Mouse (Mus musculus) ovary, postnatal 10 days (tissue): ENCODE data around the gene Cfap77.

Source experiments
- DNase-seq: peaks from one replicate; pipeline ENCODE4 v3.0.0; 2022; ENCODE audit warnings: low spot score

Cfap77 gene

DNA sequence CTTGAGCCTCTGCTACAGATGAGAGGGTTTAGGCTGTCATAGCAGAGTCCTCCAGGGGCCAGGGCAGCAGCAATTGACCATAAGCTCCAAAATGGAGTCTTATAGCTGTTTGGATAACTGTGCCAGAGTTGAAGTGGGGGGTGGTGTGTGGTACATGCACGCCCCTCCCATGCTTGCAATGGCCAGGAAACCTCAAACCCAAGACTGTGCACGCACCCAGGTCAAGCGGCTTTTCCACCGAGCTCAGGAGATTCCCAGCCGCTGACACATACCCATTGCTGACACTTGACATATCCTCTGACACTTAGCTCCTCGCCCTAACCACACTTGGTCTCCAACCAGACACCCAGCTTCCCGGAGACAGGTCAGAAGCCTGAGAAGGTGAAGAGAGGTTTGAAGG lies 115.9 kb downstream of the Cfap77 start:
- no peak for DNase-seq

DNA sequence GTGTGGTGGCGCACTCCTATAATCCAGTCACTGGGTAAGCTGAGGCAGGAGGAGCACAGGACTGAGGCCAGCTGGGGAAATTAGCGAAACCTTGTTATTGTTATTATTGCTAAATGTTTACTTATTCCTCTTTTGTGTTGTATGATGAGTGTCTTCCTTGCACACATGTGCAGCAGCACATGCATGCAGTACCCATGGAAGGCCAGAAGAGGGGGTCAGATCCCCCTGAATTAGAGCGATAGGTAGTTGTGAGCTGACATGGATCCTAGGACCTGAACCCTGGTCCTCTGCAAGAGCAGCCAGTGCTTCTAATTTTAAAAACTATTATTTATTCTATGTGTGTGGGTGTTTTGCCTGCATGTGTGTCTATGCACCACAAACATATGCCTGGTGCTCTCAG lies 124.3 kb downstream of the Cfap77 start:
- DNase-seq, result no peak

DNA sequence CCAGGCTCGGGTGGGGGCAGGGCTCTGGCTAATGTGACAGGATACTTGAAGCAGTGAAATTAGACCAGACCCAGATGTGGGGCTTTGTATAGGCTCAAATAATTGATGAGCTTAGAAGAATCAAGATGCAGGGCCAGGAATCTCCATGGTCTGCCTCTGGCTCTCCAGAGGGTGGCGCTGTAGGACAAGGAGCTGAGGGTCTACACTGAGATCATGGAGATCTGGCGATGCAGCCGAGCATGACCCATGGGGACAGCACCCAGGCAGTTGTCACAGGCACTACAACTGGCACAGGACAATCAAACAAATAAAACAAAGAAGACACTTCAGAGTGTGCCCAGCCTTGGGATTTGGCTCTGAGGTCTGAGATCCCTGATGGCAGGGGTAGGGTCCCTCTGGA lies 131.0 kb downstream of the Cfap77 start:
- peak; percentile 46 for DNase-seq

DNA sequence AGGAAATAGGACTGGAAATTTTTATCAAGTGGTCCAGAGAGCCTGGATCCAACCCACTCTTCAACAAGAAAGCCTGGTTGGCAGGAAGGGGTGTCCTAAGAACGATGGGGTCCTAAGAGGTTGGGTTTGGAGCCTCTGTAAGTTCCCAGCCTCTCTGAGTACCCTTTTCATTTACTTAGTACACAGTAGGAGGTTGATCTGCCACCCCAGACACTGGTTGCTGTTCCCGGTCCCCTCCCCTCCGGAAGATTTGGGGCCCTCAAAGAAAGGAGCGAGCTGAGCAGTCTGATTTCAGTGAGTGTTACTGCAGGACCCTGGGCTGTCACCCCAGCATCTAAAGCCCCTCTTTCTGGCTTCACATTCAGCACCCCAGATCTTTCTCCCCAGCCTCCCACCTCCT lies 135.9 kb downstream of the Cfap77 start:
- DNase-seq, result no peak

DNA sequence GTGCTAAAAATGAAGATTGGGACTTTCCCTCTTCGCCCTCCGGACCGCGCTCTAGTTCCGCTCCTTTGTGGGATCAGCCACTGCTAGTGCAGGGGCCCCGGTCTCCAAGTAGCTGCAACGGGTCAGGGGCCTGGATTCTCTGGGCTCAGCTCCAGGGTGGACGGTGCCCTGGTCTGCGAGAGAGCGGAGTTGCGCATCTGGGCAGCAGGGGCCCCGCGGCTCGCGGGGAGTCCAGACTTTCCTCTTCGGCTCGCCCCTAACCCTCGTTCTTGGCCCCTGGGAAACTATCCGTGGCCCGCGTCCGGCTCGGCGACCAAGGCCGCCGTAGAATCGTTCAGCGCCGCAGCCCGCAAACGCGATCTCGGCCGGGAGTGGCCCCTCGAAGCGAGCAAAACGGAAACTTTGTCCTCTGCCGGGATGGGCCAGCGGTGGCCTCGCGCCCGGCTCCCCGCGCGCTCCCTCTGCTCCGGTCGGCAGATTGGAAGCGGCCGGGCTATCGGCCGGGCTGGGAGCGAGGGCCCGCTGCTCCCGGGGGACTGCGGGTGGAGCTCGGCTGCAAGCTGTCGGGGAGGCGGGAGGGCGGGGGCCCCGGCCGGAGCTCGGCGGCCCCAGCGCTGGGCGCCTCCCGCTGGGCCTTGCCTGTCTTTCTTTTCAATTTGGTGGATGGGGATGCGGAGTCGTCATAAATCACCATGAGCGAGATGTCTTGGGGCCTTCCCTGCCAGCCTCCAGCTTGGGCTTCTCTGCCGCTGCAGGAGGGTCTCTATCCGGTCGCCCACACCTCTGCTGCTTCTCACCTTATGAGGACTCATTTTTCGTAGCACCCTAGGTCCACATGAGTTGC lies 137.1 kb downstream of the Cfap77 start:
- DNase-seq, result no peak

DNA sequence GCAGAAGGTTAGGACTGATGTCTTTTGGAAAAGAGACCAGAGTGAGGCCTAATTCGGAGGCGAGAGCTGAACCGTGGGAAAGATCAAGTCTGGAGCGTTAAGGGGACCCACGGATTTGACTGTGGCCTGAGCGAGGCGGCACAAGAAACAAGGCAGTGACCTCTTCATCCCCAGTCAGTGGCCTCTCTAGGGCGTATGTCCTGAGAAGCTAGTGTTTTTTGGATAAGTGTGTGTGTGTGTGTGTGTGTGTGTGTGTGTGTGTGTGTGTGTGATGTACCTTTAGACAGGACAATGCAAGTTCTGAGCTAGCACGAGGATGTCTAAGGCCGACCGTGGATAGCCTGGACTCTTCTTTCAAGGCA lies 137.7 kb downstream of the Cfap77 start:
- DNase-seq, result no peak

DNA sequence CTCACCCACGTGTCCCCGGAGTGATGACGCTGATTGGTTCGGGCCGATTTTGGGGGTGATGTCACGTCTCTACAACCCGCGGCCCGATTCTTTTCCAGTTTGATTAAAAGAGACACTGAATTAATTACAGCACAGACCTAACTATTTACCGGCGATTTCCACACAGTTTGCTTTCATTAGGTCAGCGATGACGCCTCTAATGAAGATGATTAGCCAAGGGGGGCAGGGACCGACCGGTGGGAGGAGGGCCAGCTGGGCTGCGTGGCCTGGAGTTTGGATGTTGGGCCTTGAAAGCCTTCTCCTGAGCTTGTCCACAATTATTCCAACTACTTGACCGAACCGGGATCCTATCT lies 138.4 kb downstream of the Cfap77 start, which contains the start of gene Barhl1:
Gene Barhl1 (minus strand): TSS at position 156 of the 353 bp plus-strand sequence.
- DNase-seq, result no peak

DNA sequence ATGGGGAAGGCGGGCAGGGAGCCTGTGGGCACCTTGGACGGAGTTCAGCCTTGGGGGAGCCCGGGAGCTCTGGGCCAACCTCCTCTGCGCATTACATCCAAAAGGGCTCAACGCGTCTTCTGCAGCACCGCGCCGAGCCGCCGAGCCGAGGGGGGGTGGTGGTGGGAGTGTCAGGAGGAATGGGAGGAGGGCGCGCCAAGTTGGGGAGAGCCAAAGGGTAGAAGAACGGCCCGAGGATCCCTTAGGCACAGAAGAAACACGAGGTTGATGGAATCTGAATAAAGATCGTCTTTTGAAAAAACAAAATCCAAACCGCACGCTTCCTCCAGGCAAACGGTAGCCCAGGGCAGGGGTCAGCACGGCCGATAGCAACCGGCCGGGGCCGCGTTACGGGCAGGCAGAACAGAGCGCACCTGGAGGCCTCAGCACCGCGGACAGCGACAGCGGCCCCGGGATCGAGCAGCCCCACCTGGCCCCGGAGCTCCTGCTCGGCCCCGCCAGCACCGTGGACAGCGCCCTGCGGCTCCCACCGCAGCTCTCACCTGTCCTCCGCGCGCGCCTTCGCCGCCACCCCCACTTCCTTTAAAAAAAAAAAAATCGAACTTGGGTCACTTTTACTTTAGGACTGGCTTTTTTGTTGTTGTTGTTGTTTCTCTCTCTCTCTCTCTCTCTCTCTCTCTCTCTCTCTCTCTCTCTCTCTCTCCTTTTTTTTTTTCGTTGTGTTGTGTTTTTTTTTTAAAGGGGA lies 138.9 kb downstream of the Cfap77 start:
- peak; percentile 44 for DNase-seq

DNA sequence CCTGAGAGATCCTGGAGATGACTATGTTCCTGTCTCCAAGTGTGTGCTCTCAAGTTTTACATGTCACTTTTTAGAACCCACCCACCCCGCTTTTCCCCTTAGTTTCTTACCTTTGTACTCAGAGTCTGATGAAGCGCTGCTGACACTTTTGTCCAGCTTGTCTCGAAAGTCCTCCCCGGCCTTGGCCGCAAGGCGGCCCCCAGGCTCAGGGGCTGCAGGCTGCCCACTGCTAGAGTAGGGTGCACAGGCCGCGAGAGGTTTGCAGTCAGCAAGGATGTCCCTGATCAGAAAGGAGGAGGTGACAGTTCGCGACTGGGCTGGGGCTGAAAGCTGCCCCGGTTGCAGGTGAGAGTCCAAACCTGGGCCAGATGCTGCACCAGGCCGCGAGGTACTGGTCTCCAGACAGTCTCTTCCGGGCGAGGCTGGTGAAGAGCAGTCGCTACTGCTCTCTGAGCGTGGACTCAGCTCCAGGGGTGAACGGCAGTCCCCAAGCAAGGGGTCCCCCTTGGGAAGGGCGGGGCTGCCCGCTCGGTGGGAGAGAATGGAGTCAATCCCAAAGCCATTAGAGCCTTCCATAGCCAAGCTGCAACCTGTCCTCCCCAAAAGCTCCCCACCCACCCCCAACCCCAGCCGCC lies 139.6 kb downstream of the Cfap77 start:
- DNase-seq, result no peak

DNA sequence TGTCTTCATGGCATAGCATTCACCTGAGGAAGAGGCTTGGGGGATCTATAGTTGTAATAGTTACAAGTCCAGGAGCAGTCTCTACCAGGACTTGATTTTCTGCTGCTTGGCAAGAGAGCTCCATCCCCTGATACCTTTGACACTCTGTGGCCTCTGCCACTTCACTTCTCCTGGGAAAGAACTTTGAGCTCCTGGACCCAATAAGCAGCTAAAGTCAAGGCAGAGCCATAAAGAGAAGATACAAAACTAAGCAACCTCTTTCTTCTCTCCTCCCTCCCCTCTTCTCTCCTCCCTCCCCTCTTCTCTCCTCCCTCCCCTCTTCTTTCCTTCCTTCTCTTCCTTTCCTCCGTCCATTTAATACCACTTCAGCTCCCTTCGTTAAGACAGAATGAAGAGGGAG lies 140.7 kb downstream of the Cfap77 start:
- no peak for DNase-seq

DNA sequence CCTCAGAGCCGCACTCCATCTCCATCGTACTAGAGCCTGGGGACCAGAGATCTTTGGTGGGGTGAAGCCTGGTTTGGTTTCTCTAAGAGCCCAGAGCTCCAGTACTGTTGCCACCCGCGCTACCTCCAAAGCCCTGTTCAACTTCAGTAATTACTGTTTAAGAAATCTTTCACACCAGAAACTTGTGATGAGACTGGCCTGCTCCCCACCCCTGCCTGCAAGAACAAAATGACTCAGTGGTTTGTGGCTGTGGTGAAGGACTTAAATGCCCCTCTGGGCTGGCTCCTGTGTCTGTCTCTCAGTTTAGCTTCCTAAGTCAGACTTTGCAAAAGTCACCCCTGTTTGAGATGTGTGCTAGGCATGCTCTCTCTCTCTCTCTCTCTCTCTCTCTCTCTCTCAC lies 141.9 kb downstream of the Cfap77 start:
- no peak for DNase-seq

DNA sequence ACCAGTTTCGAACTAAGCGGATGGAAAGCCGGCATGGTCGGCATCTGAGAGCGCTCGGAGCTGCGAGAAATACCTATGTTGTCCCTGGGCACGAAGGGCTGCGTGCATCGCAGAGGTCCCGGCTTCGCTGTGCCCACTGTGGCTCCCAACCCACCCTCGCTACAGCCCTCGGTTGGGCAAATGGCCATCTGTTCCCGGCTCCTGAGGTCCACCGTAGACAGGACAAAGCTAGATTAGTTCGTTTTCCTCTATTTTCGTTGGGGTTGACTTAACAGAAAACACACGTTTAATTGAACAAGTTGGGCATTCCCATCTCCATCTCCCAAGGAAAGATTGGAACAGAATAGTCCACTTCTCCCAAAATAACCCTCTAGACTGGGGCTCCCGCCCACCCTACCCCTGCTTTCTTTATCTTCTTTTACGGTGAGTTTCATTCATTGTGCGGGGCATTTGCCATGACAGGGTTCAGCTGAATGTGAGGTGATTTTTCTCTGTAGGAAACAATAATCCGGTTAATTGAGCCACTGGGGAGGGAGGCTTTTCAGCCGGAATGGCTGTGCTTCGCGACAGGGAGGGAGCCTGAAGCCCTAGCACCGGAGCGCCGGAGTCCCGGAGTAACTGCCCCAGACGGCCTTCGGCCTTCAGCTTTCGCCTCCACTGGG lies 142.7 kb downstream of the Cfap77 start:
- DNase-seq, result no peak

DNA sequence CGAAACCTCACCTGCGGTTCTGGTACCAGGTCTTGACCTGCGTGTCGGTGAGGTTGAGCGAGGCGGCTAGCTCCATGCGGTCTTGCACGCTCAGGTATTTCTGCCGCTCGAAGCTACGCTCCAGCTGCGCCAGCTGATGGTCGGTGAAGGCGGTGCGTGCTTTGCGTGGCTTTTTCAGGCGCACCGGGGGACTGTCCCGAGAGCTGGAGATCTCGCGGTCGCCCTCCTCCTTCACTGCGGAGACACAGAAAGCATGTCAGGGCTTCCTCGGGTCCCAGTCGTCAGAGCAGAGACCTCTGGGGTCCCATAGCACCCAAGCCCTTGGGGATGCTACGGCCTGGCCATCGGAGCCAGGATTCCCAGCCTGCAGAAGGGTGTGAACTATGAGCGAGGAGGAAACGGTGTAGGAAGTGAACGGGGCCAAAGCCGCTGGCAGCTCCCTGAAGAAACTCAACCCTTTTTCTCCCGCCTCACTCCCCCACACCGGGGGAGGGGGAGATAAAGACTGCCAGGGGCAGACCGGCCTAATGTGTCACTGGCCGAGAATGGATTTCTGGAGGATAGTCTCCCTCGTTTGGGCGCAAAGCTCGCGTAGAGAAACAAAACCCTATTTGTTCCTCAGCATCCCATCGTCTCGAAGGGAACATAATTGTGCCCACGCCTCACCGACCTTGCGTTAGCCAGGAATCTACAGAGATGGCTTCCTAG lies 143.4 kb downstream of the Cfap77 start:
- no peak for DNase-seq

DNA sequence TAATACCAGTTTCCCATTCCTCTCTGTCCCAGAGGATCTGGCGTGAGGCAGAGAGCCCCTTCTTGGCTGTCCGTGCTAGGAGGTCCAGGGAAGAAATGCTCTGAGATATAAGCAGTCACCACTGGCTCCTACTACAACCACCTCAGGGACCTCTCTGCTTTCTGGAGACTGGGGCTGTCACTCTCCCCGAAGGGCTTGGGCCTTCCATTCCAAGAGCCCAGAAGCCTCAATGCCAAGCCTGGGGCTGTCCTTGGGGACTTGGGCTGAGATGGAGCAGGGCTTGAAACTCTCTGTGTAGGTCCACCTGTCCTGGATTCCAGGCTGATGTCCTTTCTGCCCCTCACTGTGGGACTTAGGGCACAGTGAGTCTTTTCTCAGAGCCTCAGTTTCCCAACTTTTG lies 144.0 kb downstream of the Cfap77 start:
- DNase-seq, result no peak

DNA sequence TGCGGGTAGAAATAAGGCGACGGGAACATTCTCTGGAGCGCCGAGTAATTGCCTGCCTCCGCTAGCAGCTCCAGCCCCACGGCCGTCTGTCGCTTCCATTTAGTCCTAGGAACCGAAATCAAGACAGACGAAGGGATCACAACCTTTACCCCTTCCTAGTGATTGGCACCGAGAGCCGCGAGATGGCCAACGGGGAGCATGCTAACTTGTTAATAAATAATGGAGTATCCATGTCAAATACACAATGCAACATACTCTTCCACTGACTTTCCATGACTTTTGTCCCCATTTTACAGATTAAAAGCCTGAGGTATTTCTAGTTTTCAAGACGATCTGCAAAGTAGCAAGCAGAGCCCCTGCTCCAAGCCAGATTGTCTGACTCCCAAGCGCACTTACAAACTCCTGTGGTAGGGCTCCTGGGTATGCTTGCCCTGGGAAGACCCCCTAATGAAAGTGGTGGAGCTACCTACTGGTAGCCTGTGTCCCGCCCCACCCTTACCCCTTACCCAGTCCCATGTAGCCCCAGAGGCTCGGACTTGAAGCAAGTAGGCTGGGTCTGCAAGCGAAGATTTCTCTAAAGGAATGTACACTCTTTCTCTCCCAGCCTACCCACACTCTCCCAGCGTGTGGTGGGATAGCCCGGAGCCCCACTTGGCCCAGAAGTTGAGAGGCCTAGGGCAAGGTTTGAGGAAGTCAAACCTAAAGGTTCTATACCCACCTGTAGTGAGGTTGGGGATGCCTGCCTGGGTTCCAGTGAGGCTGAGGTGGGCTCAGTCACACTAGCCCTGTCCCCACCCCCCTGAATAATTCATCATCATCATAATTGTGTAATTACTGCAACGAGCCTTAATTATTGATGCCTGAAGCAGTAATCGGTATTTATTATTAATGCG lies 144.8 kb downstream of the Cfap77 start:
- no peak for DNase-seq

DNA sequence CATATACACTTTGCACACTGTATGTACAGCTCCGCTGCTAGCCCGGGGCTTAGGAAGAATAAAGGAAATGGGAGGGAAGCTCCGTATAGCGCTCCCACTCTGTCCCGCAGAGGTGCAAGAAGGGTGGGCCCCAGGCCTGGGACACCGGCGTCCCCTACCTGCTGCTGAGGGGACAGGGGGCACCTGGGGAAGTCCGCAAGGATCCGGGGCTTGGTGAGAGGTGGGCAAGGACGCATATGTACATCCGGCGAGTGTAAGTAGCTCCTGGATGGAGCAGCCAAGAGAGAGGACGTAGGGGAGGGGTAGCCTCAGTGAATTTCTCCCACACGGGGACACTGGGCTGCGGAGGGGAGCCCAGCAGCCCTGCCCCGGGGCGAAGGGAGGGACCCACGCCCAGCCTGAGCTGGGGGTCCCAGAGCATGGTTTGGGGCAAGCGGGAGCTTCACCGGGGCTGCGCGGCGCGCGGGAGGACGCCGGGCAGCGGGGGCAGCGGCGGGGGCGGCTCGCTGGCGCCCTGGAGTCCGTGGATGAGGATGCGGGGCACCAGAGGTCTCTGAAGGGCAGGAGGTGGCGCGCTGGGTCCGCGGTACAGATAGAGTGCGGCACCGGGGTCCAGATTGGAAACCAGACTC lies 145.6 kb downstream of the Cfap77 start:
- no peak for DNase-seq

DNA sequence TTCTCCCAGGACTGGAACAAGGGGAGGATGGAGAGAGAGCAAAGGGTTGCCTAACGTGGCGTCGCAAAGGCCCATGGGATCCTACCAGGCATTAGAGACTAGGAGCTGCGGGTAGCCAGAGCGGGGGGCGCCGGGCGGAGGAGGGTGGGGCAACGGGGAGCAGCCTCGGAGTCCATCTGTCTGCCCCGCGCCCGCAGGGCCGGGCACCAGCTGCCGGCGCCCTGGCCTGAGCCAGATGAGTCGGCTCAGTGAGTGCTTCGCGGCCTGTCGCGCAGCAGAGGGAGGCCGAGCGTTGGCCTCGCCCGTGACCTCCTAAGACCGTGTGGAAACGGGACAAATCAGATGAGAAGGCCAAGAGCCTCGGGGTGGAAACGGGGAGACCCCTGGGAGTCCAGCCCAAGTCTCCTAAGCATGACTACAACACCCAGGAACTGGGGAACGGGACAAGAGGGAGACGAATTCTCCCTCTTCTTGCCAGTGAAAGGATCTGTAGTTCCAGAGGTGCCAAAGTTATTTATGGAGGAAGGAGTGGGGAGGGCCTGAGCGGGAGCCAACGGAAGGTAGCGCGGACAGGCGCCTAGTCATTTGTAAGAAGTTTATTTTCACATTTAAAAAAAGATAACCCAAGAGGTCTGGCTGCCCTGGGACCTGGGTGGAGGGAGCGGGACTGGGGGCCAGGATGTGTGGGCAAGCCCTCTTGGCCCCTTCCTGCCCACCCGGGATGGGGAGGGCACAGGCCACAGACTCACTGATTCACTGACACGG lies 146.3 kb downstream of the Cfap77 start:
- no peak for DNase-seq

DNA sequence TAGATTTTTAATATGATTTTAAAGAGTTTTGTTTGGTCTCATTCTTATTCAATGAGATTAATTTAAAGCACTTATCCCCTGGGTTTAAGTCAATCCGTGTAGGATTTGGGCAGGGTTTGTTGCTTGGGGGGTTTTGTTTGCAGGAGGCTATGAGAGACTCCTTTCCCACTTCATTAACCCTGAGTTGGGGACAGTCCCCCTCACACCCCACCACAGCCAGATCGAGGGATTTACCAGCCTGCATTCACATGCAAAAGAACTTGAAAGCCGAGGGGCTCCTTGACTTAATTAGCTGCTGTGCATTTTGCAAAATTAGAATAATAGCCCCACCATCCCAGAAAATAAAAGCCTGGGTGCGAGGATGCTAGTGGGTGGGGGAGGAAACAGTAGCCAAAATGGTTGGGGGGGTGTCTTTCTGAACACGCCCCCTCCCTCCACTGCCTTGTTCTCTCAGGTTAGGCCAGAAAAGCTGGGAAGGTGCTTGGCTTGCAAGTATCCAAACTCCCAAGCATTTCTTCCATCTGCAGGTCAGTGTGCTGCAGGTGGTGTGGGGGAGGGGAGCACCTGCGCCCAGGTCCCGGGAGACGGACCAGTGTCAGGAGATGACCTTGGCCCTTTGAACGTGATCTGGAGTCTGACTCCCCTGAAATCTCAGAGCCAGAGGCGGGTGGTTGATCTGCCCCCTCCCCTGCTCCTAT lies 147.0 kb downstream of the Cfap77 start:
- DNase-seq, result no peak

DNA sequence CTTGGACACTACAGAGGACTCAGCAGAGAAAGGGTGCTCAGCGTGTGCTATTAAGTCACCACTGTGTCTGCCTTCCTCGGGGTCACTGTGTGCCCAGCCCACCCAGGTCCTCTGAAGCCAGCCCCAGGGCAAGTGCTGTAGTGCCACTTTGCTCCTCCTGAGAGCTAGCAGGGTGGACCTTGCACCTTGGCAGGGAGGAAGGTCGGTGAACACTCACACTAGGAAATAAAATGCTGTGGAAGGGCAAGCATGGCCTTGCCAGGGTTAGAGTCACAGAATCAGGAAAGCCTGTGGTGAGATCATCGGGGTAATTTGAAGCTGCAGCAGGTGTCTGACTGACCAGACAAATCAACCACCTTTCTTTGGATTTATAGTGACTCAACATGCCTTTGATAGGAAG lies 149.3 kb downstream of the Cfap77 start:
- no peak for DNase-seq
